Mouse (Mus musculus) limb, embryonic 14.5 days (tissue): Measurements from ENCODE around the gene A3galt2. TPM values are rescaled to one million over a fixed set of nuclear protein-coding genes. Genes with fewer than 3 reads are reported as not detected.

Source experiments
- ATAC-seq: fragments of 200-750 bp; cut with Nextera tagmentation; 2 replicates; pipeline ENCODE4 v1.8.0; 2017; ENCODE audit warnings: low read depth, moderate number of reproducible peaks, moderate TSS enrichment; ENCODE audit not compliant: low FRiP score
- DNase-seq: peaks from one replicate; pipeline ENCODE4 v3.0.0-alpha.2; 2015; ENCODE audit warnings: low spot score
- H3K27ac ChIP-seq: fragments of 300-500 bp; sonication (generic); replicated peaks from 2 replicates; pipeline ENCODE4 v1.5.1; 2014; ENCODE audit warnings: low read depth, mild to moderate bottlenecking, low read length, moderate library complexity, mixed read lengths
- H3K27me3 ChIP-seq: fragments of 300-500 bp; sonication (generic); 2 replicates; pipeline ENCODE4 v1.6.1; 2014; ENCODE audit warnings: low read length, mixed read lengths; ENCODE audit not compliant: control insufficient read depth, insufficient read depth
- H3K36me3 ChIP-seq: fragments of 300-500 bp; sonication (generic); 2 replicates; pipeline ENCODE4 v1.6.1; 2014; ENCODE audit warnings: mild to moderate bottlenecking, low read length, moderate library complexity, mixed read lengths; ENCODE audit not compliant: control insufficient read depth, insufficient read depth
- H3K4me1 ChIP-seq: fragments of 300-500 bp; sonication (generic); 2 replicates; pipeline ENCODE4 v1.6.1; 2014; ENCODE audit warnings: antibody characterized with exemption, low read length, mixed read lengths; ENCODE audit not compliant: control insufficient read depth, insufficient read depth
- H3K4me2 ChIP-seq: fragments of 300-500 bp; sonication (generic); replicated peaks from 2 replicates; pipeline ENCODE4 v1.6.1; 2014; ENCODE audit warnings: low read depth, mild to moderate bottlenecking, low read length, moderate library complexity; ENCODE audit not compliant: severe bottlenecking
- H3K4me3 ChIP-seq: fragments of 300-500 bp; sonication (generic); replicated peaks from 2 replicates; pipeline ENCODE4 v1.5.1; 2014; ENCODE audit warnings: low read length
- H3K9ac ChIP-seq: fragments of 300-500 bp; sonication (generic); 2 replicates; pipeline ENCODE4 v1.6.1; 2014; ENCODE audit warnings: mild to moderate bottlenecking, low read depth, low read length, moderate library complexity; ENCODE audit not compliant: severe bottlenecking
- H3K9me3 ChIP-seq: fragments of 300-500 bp; sonication (generic); 2 replicates; pipeline ENCODE4 v1.6.1; 2016; ENCODE audit warnings: low read length; ENCODE audit not compliant: control insufficient read depth
- POLR2A ChIP-seq: fragments of 200-500 bp; IDR thresholded peaks from 2 replicates; pipeline ENCODE4 v1.8.0; 2012; ENCODE audit warnings: inconsistent platforms, mild to moderate bottlenecking, moderate library complexity, borderline replicate concordance; ENCODE audit not compliant: insufficient read depth, insufficient read length; ENCODE audit errors: extremely low read depth
- WGBS: fragments of 180-500 bp; shearing (Covaris S2); extraction: QIAGEN DNeasy Blood & Tissue Kit; methylation state at CpG from one replicate; pipeline ENCODE4 v1.1.7; 2014; 5-methylcytosine and 5-hydroxymethylcytosine counted together
- polyA plus RNA-seq, 2 experiments: library from polyadenylated mRNA; depleted of rRNA in 1 of 2; stranded (reverse) in 1 of 2; unstranded in 1 of 2; fragments of >200 nt; fragmentation: Nextera tagmentation in 1 of 2; extraction: Ambion mirVana in 1 of 2; gene quantifications; 2 replicates each; pipeline versions ENCODE4 v1.2.1 to v1.2.3; 2012 to 2014

The A3galt2 gene
- polyA plus RNA-seq, 2 experiments, result 0.15 to 1.7 TPM

GRCm38 (mm10) chr4:128732794-128733193, 22.4 kb upstream of the A3galt2 start:
- H3K4me2 ChIP-seq, result no peak overlapping the region
- no peaks in the 10 kb centered on the region for H3K9me3 ChIP-seq
- H3K27ac ChIP-seq, result no peak overlapping the region
- DNase-seq (no peak), ATAC-seq (no peak)
- H3K27me3 ChIP-seq, result no peaks in the 10 kb centered on the region
- 57% methylated on average over 5 of the region's 5 CpGs for WGBS
- TF ChIP-seq POLR2A, result no peak
- H3K4me3 ChIP-seq, result no peak overlapping the region
- no peak overlapping the region for H3K9ac ChIP-seq
- H3K36me3 ChIP-seq, result peaks cover 5% of the 10 kb centered on the region; the same call in 1 of the 2 replicates
- H3K4me1 ChIP-seq, result peaks cover 73% of the 10 kb centered on the region

GRCm38 (mm10) chr4:128733496-128733895, 21.7 kb upstream of the A3galt2 start:
- 61% methylated on average over 6 of the region's 6 CpGs for WGBS
- no peak overlapping the region for H3K27ac ChIP-seq
- peaks cover 5% of the 10 kb centered on the region; the same call in 1 of the 2 replicates for H3K36me3 ChIP-seq
- no peak for TF ChIP-seq POLR2A
- no peak overlapping the region for H3K4me3 ChIP-seq
- H3K4me2 ChIP-seq, result no peak overlapping the region
- DNase-seq (no peak), ATAC-seq (no peak)
- peaks cover 78% of the 10 kb centered on the region for H3K4me1 ChIP-seq
- no peaks in the 10 kb centered on the region for H3K9me3 ChIP-seq
- H3K9ac ChIP-seq, result no peak overlapping the region
- no peaks in the 10 kb centered on the region for H3K27me3 ChIP-seq

DNA sequence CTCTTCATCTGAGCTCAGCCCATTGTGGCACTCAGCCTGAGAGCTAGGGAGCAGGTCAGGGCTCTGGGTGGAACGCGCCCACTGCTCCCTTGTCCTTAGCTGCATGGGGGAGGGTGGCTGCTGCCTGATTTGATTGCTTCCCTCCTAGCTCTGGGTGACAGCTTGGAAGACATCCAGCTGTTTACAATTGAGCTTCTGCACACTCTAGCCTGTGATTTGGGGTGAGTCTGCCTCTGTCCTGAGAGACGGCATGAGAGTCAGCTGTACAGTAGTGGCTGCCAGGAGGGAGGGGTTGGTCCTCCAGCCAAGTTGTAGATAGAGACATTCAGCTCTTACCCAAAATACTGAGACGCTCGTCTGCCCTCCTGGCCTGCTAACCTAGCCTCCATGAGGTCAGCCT, 20.9 kb upstream of the A3galt2 start:
- Histone ChIP-seq H3K27ac (no peak overlapping the region), H3K4me1 (peaks cover 72% of the 10 kb centered on the region), H3K4me2 (no peak overlapping the region; the same call in 1 of the 2 replicates), H3K4me3 (no peak overlapping the region), H3K9ac (peak overlapping the region; percentile 25; the same call in 1 of the 2 replicates), H3K9me3 (no peaks in the 10 kb centered on the region), H3K27me3 (no peaks in the 10 kb centered on the region), H3K36me3 (peaks cover 5% of the 10 kb centered on the region; the same call in 1 of the 2 replicates)
- WGBS, result 43% methylated on average over 5 of the region's 5 CpGs
- TF ChIP-seq POLR2A, result no peak
- ATAC-seq (no peak), DNase-seq (peak; percentile 34)

GRCm38 (mm10) chr4:128734721-128735671, 20.2 kb upstream of the A3galt2 start:
- Histone ChIP-seq H3K4me1 (peaks cover 64% of the 10 kb centered on the region), H3K27me3 (no peaks in the 10 kb centered on the region), H3K4me3 (no peak overlapping the region), H3K9ac (no peak overlapping the region), H3K4me2 (0 out of 2 replicates have a peak overlapping the region, but pooled peaks have one; percentile 16), H3K9me3 (no peaks in the 10 kb centered on the region), H3K27ac (peak overlapping the region; percentile 26; the same call in 1 of the 2 replicates), H3K36me3 (peaks cover 5% of the 10 kb centered on the region; the same call in 1 of the 2 replicates)
- no peak for TF ChIP-seq POLR2A
- WGBS, result 58% methylated on average over 18 of the region's 18 CpGs
- DNase-seq, result no peak
- no peak for ATAC-seq

DNA sequence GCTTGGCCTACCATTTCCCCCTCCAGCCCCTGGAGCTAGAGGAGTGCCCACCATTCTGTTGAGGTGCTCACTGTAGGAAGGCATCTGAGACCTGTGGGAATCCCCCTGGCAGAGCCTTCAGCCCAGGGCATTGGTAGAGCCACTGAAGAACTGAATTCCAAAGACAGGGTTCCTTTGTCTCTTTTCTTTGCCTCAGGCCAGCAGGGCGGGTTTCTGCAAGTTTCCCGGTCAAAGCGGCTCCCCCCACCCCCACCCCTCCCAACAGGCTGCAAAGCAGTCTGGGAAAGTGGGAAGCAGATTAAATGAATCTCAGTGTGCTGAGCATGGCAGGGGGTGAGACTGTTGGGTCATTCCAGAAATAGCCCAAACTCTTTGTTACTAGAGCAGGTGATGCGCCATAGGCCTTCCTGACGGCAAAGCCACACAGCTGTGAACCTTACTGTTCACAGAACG, 18.0 kb upstream of the A3galt2 start:
- Histone ChIP-seq H3K4me3 (no peak overlapping the region), H3K4me2 (peak overlapping the region; percentile 11; the same call in 1 of the 2 replicates), H3K4me1 (peaks cover 61% of the 10 kb centered on the region), H3K9ac (peak overlapping the region; percentile 32; the same call in 1 of the 2 replicates), H3K9me3 (no peaks in the 10 kb centered on the region), H3K36me3 (peaks cover 4% of the 10 kb centered on the region; the same call in 1 of the 2 replicates), H3K27ac (peak overlapping the region; percentile 79), H3K27me3 (no peaks in the 10 kb centered on the region)
- WGBS, result 35% methylated on average over 6 of the region's 6 CpGs
- TF ChIP-seq POLR2A, result no peak
- ATAC-seq, result peak; percentile 29; the same call in 1 of the 2 replicates
- no peak for DNase-seq
